Mouse (Mus musculus) c-Kit-positive CD71-positive TER-119-positive erythroid progenitor cells, embryonic 14.5 days (primary cell): ENCODE measurements around the gene Dusp7.
A peak's percentile ranks its signal among the peaks of the same experiment; 100 is the strongest.

Experiments
- DNase-seq: peaks from one replicate; pipeline ENCODE4 v3.0.0-alpha.2; 2013; ENCODE audit warnings: low spot score

The Dusp7 gene

DNA sequence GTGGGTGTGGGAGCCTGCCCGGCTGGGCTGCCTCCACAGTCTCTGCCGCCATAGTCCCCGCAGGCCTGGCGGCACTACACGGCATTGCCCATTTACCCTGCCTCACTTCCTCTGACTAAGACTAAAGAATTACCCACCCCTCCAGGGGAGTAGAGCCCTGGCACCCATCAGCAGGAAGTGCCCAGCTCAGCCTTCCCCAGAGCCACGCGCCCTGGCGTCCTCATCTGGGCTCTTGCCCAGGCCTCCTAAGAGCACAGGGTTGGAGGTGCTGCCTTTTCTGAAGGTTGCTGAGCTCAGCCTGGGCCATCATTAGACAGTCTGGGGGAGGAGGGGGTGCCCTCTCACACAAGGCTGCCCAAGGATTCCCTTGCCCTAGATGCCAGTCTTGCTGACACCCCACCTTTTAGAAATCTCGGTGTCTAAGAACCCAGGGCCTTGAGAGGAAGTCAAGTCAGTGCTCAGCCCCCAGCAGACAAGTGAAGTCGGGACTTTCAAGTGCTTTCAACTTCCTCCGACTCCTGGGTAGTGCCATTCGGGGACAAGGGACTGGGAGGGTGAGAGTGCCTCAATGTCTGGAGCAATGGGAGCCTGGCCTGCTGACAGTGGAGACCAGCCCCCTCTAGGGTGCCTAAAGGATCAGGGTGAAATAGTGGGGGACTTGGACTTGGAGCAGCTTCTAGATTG, 17.9 kb downstream of the Dusp7 start:
- no peak for DNase-seq

DNA sequence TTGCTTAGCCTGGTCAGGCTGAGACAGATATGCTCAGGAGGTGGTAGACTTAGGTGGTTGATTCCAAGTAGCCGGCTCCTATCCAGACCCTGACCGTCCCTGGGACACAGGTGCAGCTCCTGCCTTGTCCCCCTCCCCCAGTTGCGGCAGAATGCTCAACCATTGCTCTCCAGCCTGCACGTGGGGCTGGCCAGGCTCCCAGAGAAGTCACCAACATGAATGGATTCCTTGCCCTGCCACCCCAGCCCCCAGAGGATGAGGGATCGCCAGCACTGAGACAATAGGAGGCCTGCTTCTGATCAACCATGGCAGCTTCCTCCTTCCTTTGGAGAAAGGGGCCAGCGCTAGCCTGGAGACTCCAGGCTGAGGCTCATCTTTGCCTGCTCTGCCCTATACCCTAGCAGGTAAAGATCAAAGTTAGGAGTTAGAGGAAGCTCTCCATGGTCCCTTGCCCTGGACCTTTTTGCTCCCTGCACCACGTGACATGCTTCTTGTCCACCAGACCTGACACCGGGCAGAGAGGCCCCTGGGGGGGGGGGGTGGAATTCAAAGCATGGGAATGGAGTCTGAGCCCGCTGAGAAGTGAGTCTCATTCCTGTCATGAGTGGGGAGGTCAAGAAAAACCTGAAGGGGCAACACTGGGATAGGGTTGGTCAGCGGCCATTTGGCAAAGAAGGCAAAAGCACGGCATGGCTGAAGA, 24.5 kb downstream of the Dusp7 start:
- DNase-seq = no peak

DNA sequence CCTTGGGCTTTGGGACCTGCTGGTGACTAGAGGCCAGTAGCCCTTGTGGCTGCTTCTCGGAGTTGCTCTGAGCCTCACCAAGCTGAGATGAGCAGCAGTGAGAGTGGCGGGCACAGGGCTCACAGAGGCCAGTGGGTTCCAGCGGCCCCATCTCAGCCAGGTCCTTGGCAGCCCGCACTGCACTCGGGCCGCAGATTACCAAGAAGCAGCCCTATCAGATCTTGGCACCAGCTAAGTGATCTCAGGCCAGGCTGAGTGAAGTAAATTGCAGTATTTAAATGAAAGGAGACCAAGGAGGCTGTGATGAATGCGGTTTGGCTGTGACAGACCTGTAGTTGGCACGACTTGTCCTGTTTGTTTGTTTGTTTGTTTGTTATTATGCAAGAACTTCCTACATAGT, 25.1 kb downstream of the Dusp7 start:
- DNase-seq = no peak

DNA sequence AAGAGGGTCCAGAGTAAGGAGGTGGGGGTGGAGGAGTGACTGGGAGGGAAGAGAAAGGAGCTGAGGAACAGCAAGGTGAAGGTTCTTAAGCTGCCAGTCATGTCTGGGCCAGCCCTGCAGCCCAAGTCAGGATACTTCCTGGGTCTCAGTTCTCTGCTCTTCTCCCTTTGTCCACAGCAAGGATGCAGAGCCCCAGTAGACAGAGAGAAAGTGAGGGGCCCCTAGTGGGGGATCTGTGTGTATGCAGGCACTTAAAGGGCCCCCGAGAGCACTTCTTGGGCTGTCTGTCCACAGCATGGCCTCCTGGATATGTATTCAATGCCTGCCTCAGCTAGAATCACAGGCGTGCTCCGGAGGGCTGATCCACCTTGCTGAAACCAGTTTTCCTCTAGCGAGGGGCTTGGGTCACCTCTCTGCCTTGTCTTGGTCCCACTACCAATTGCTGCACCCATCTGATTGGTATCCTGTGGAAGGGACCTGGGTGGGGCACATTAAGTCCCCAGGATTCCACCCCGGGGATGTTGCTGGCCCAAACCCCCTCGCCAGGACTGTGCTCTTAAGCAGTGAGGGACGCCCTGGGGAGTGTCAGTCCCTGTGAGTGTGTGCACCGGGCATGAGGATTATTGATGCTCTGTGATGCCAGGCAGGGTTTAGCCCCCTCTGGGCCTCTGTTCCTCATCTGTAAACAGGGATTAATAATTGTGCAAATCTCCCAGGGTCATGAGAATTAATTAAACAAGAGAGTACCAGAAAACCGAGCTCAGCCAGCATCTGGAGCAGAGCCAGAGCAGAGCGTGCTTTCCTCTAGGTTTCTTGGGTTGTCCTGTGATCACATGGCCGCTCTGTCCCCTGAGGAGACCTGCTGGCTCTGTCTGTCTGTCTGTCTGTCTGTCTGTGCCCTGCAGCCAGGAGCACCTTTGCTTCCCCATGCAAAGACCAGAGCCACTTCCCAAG, 26.5 kb downstream of the Dusp7 start:
- no peak for DNase-seq

DNA sequence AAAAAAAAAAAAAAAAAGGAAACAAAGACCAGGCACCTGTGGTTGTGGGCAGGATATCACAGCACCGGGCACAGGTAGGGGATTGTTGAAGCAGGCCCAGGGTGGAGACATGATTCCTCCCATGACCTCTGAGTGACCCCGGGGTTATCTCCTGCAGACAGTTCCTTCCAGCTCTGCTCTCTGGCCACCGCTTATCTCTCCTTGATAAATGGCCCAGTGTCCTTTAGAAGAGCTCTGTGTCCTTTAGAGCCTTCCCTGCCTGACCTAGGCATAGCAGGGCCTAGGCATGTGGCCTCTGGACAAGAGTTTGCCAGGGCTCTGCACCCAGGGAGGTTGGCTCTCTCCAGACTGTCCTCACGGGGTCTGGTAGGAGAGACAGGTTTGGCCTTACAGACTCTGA, 29.3 kb downstream of the Dusp7 start:
- peak; percentile 27 for DNase-seq

DNA sequence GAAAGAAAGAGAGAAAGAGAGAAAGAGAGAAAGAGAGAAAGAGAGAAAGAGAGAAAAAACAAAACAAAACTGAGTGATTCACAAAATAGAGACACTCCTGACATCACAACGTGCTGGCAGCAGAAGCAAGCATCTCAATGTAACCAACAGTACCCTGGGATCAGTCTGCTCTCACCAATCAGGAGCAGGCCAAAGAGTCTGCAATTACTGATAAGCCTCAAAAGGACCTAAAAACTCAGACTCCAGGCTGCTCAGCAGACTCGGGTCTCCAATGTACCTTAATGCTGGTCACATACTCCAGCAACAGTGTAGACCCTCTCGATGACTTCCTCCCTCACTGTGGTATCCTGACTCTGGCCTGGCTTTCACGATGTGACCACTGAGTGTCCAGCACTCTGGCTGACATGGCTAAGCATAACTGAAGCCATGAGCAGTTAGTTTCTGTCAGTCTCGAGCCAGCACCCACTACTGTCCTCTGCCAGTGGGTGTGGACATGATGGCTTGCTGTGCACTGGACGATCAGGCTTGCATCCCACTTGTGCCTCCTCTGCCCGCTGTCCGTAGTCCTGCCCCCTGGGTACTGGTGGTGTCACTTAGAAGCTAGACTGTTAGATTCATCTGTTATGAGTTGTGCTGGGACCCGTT, 30.4 kb downstream of the Dusp7 start:
- DNase-seq = peak; percentile 81

DNA sequence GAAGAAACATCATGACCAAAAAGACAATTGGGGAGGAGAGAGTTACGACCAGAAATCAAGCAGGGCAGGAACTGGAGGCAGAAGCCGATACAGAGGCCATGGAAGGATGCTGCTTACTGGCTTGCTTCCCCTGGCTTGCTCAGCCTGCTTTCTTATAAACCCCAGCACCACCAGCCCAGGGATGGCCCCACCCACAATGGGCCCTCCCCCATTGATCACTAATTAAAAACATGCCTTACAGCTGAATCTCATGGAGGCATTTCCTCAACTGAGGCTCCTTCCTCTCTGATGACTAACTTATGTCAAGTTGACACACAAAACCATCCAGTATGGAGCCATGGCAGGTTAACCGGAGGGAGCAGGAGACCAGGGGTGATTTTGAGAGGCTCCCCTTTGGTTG, 31.4 kb downstream of the Dusp7 start:
- DNase-seq = no peak

DNA sequence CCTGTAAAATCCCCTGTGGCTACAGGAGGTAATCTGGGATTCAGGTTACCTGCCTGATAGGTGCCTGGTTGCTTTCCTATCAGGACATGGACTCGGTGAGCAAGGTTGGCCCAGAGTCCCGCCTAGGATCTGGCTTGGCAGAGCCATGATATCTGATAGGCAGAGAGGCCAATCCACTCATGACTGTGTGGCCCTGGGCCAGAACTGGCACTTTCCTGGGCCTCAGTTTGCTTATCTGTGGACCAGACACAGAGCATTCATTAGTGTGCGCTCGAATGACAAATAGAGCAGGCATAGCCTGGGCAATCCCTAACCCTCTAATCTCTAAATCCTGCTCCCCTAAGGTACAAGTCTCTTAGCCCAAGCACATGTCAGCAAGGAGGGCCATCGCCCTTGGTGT, 33.7 kb downstream of the Dusp7 start:
- DNase-seq = no peak

DNA sequence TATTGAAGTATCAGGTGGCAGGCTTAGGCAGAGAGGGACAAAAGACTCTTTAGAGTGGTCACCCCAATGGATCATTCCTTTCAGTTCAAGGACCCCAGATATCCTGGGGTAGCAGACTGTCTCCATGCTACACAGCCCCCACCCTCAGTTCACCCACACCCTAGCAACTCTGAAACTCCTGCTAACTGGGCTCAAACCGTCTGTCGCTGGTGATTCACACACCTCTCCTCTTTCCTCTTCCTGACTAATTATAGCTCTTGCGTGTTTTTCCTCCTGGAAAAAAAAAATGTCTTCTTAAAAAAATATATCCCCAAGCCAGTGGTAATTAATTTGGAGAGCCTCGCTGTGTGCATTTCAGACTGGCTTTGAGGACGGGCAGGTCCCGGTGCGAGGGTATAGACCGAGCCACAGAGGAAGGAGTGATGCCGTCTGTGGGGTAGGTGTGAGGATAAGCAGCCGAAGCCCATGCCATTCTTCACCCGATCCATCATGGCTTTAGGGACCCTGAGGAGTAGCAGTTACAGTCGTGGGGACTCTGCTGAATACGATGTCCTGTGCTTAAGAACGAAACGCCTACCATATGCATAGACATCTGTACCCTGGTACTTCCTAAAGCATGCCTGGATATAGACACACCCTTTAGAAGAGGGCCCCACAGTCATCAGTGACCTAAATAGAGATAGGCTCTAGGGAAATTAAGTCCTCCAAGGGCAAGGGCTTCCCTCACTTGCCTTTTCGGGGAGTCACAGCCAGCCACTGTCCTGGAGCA, 34.4 kb downstream of the Dusp7 start:
- no peak for DNase-seq

DNA sequence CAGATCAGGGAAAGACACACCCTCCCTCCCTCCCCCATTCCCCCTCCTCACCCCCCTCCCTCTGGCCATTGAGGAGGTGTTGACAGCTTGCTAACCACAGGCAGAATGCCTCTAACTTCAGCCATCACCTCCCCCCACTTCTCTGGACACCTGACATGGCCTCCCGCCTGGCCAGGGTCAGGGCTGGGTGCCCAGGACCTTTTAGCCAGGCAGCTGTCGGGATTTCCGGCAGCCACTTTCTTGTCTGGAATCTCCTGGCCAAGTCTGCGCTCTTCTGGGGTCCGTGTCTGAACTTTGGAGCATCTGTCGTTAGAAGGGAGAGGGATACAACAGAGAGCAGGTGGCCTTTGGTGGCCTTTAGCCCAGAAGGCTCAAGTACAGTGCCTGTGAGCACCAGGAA, 36.8 kb downstream of the Dusp7 start:
- DNase-seq = no peak

DNA sequence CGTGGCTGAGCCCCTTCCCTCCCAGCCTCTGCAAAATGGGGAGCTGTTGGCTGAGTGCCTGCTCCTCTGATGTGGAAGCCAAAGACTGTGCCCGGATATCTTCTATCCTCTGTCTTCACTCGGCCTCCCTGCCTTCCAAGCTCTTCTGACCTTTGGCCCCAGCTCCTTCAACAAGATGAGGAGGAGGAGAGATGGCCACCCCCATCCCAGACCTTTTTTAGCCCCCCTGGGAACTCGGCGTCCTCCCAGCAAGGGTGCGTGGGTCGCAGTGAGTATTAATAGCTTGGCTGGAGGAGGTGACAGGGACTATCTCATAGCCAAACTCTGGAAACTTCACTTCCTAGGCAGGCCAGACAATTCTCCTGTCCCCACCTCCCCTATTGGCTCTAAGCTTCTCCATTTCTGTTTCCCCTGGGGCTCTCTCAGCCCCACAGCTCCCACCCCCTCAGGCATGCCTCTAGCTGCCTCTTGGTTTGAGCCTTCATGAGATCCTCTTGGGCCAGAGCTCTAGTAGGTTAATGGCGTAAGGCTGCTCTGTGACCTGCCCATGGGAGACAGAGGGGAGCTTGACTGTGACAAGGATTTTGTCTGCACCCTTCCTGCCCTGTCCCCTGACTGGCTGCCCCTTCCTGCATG, 38.1 kb downstream of the Dusp7 start:
- no peak for DNase-seq

DNA sequence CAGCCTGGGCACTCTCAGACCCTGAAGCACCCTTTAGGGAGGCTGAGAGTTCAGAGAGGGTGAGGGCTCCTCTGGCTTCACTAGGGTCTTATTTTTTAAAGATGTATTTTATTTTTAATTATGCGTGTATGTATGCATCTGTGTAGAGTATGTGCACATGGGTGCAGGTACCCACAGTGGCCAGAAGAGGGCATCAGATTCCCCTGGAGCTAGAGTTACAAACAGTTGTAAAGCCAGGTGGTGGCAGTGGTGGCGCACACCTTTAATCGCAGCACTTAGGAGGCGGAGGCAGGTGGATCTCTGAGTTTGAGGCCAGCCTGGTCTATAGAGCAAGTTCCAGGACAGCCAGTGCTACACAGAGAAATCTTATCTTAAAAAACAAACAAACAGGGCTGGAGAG, 40.7 kb downstream of the Dusp7 start:
- no peak for DNase-seq

DNA sequence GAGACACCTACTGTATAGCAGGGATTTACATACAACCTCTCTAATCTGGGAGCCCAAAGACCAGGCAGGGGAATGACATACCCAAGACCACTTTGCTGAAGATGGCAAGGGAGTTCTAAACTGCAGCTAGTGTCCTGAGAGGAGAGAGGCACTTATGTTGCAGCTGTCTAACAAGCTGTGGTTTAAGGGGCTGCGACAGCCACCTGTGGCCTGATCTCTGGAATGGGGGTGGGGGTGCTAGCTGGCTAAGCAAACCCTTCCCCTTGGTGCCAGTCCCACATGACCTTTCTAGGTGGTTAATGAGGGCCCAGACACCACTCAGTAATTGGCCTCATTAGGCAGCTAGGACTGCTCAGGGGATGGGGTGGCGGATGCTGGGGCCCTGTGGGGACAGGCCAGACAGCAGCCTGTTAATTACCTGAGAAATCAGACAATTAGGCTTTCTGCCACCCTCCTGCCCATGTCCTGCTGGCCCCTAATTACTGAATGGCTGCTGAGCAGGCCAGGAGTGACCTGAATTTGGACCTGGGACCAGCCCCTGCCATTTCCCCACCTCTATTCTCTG, 41.7 kb downstream of the Dusp7 start:
- DNase-seq = no peak

DNA sequence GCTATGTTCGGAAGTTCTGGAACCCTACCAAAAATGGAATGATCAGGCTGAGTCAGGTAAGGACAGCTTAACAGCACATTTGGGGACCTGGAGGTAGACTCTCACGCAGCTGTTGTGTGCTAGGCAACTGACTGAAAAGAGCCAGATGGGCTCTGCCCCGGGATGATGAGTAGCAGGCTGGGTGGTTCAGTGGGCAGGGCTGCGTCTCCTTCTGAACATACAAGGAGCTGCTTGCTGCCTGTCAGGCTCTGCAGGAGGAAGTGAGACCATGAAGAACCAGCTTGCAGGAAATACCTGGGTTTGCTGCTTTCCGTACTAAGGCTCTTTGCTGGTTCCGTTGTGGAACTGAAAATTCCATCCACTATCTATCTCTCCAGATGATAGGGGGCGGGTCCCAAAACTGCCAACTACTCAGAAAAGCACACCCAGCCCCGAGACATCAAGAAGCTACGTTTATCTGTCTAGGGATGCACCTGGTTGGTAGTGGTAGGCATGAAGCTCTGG, 42.7 kb downstream of the Dusp7 start:
- no peak for DNase-seq

DNA sequence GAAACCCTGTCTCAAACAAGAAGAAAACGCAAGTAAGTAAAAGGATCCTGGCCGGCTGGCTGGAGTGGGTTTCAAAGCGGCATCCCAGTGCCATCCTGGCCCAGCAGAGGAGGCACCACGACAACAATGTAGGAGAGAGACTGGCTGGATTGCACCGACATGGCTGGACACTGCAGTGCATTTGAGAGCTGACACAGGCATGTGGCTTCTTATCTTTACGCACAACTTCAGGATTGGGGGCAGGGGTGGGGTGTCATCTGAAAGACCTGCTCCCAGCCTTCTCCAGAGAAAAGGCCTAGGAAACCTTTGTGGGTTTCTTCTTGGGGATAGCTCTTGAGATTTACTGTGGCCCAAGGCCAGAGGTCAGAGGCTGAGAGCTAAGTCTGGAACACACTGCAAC, 43.3 kb downstream of the Dusp7 start:
- DNase-seq = no peak

DNA sequence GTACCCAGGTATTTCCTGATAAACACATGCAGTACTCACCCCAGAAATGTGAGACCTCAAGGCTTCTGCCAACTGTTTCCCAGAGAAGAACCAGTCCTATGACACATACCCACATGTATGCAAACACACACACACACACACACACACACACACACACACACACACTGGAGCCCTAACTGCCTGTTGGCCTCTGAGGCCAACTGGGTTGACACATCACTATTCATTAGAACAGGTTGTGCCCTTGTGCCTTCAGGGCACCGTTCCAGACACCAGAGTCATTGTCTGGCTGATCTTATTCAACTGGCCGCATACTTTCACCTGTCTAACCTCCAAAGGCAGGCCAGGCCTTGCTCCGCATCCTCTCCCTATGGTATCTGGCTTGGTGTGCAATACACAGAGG, 43.8 kb downstream of the Dusp7 start:
- DNase-seq = no peak

DNA sequence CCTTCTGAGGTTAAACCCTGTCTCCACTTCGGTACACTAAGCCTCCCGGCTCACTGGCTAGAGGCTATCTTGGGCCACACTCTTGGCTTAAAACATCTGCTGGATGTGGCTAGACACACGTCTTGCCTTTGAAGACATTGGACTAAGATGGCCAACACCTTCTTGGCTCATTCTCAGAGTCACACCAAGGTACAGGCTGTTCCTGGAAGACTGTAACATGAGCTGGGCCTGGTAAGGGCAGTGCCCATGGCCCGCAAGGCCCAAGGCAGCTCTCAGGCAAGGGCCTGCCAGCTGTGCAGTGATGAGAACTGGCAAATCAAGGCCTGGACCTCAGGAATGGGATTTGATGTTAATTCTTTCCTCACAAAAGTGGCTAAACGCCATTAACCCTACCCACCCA, 45.2 kb downstream of the Dusp7 start:
- no peak for DNase-seq

DNA sequence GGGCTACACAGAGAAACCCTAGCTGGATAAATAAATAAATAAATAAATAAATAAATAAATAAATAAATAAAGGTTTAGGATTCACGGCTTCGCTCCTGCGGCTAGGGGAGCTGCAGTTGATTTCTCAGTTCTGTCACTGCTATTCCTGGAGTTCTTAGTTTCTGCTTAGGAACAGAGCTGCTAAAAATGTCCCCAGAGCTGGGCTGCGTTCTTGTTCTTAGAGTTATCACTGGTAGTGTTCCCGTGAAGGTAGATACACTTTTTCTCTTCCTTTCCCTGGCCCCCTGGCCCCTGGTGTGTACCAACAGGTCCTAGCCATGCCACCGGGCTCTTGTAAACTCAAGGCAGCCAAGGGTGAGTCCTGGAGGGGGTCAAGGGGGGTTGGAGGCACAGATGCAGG, 48.4 kb downstream of the Dusp7 start:
- no peak for DNase-seq

DNA sequence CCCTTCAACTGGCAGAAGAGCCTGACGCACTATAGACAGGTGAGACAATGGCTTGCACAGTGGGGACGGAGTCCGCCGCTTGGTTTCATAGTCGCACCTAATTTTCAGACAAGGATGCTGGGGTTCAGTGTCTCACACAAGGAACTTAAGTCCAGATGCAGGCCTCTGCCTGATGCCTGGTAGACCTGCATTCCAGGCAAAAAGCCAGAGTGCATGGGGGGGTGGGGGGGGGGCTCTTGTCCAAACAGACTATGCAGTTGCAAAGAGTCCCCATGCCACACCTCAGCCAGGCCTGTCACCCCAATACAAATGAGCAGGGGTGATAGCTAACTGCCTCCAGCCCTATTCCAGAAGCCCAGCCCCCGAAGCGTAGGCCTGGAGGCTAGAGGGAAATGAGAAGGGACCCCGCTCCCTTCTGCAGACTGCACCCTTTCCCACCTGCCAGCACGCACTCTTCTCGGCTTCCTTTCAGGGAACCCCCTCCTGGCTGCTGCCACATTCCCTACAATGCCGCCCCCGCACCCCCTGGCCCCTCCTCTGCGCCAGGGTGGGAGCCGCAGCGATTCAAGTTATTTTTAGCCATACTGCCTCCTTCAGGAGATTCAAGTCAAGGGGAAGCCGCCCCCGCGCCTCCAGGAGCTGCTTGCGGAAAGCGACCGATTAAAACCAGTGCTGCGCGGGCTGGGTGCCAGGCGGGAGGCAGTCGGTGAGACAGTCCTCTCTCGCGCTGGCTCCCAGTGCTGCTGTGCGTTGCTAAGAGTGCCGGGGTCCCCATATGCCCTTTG, 49.6 kb downstream of the Dusp7 start:
- no peak for DNase-seq

DNA sequence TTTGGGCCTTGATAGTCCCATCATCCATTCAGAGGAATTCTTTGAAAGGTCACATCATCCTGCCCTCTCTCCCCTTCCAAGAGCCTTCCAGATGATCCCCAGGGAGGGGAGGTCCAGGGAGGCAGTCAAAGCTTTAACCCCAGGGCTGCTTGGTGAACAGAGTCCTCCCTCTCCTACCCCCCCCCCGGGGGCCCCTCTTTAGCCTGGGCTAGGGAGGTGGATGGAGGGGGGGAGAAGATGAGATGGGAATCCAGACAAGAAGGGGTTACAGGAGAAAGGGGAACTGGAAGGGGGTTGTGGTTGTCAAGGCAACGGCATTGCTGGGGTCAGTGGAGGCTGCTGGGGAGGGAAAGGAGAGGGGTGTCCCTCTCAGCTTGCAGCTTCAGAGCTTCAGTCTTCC, 52.2 kb downstream of the Dusp7 start:
- DNase-seq = no peak
